Mouse (Mus musculus): Measurements from ENCODE around the gene Zfhx2.

- TF ChIP-seq CTCF (IDR thresholded peaks at IDR 0.05; ENCODE audit: control insufficient read depth, insufficient read depth, insufficient read length) (no peak), USF1 (IDR thresholded peaks at IDR 0.05; ENCODE audit: low read depth) (no peak), MAX (IDR thresholded peaks at IDR 0.05) (no peak), CEBPB (IDR thresholded peaks at IDR 0.05; ENCODE audit: low read depth) (no peak)
Observed at GRCm38 (mm10) chr14:55059009-55059408, 33.1 kb downstream of the Zfhx2 start.
